Mouse (Mus musculus): ENCODE results near the gene 4930402H24Rik. TPM values are rescaled to one million over a fixed set of nuclear protein-coding genes. Genes with fewer than 3 reads are reported as not detected.

4930402H24Rik gene
- total RNA-seq, 2 experiments from 2014 or later, result 80.1 to 86.3 TPM

GRCm38 (mm10) chr2:130728906-130729585 lies 177.2 kb downstream of the 4930402H24Rik start:
- peak; percentile 24 for DNase-seq

GRCm38 (mm10) chr2:130727752-130728151 lies 178.5 kb downstream of the 4930402H24Rik start:
- DNase-seq, result no peak

- no peak for DNase-seq
Measured at GRCm38 (mm10) chr2:130724369-130724768, 181.8 kb downstream of the 4930402H24Rik start.

DNA sequence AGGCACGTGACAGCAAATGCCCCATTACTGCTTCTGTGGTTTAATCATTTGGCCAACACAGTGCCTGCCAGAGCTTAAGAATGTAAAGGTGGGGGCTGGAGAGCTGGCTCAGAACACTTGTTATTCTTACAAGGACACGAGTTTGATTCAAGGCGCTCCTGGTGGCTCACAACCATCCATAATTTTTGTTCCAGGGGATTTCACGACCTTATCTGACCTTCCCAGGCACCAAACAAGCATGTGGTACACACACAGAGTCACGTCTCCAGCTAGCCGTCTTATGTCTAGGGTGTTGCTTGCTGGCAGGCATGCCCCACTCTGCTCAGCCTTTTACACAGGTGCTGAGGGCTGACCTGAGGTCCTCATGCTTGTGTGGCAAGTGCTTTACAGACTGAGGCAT lies 188.3 kb downstream of the 4930402H24Rik start:
- no peak for DNase-seq

GRCm38 (mm10) chr2:130707057-130707456 lies 199.1 kb downstream of the 4930402H24Rik start:
- no peak for DNase-seq

GRCm38 (mm10) chr2:130706602-130707001 lies 199.6 kb downstream of the 4930402H24Rik start:
- no peak for DNase-seq

DNA sequence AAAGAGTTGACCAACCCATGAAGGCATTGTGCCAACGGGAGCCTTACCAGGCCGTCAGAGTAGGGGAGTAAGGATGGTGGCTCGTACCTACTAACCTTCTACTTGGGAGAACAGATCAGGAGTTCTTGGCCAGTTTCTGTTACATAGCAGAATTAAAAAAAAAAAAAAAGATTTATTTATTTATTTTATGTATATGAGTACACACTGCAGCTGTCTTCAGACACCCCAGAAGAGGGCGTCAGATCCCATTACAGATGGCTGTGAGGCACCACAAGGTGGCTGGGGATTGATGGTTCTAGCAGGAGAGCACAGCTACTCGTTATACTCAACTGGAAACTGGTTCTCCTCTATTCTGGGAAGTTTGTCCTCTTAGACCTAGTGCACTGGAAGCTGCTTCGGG lies 201.0 kb downstream of the 4930402H24Rik start:
- DNase-seq, result no peak

GRCm38 (mm10) chr2:130704040-130705001 lies 201.9 kb downstream of the 4930402H24Rik start:
- DNase-seq, result peak; percentile 12

GRCm38 (mm10) chr2:130697821-130698266 lies 208.4 kb downstream of the 4930402H24Rik start:
- DNase-seq, result no peak

DNA sequence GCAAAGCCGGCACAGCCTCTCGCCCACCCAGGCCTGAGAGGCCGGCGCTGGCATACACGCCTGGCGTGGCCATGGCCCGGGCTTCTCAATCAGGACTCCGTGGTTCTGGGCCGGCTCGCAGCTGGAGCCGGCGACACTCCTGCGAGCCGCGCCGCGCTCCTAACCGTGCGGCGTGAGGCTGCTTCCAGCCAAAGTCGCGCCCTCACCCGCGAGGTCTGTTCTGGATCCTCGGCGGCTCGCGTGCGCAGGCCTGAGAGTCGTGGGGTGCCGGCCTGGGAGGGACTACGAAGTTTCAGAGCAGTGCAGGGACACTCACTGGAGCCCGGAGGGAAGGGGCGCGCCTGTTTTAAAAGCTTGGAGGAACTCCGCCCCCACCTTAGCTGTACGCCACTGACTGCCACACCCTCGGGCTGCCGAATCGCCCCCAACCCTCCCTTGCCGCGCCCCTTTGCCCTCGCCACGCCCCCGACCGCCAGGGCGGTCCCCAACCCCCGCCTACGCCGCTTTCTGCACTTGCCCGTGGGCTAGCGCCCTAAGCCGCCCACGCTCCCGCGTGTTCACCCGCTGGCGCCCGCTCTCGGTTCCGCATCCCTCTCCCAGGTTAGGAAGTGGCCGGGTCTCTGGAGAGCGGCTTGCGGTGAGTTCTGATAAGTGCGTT lies 208.9 kb downstream of the 4930402H24Rik start, which contains the start of gene Slc4a11:
TSS of gene Slc4a11 (minus strand) at position 367 of the 658 bp plus-strand sequence.
- DNase-seq, result peak; percentile 62

DNA sequence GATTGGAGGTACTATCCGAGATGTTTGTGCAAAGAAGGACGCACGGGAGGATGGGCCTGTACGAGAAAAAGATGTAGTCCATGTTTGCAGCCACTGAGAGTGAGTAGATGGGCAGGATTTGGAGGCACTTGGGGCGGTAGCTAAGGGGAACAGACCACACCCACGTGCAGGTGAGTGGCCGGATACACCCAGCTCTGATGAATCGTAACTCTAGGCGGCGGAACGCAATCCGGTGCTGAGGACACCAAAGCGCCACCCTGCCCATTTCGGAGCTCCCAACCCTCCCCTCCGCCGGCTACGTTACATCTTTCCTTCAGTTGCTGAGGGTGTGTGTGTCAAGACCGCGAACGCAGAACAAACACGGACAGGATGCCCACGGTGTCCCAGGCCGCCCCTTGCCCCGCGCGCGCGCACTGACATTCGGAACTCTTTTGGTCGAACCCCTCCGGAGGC lies 209.5 kb downstream of the 4930402H24Rik start:
- DNase-seq, result no peak

DNA sequence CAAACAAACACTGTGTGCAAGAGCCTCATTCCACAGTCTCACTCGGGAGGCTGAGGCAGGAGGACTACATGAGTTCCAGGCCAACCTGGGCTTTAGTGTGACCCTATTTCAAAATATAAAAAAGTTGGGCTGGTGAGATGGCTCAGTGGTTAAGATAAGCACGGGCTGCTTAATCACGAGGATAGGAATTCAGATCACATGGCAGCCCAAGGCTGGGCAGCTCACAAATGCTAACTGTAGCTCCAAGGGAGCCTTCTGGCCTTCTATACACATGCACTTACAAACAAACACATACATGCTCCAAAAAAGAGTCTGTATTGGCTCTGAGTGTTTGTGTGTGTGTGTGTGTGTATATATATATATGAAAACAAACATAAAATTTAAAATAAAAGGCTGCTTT lies 212.6 kb downstream of the 4930402H24Rik start:
- no peak for DNase-seq

GRCm38 (mm10) chr2:130689011-130689410 lies 217.2 kb downstream of the 4930402H24Rik start:
- no peak for DNase-seq

DNA sequence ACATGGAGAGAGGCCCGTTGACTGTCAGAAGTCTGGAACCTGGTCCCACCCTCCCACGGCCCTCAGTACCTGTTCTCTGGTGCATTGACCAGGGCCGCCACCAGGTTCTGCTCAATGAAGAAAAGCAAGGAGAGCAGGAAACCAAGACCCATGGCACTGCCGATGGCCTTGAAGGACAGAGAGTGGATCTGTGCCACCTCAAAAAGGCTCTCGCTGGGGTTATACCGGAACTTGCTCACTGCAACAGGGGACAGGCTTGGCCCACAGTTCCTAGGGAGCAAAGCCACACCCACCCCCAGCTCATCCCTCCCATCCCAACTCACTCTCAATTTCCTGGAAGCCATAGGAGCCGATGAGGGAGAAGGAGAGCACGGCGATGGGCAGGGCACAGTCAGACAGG lies 220.8 kb downstream of the 4930402H24Rik start:
- DNase-seq, result no peak

GRCm38 (mm10) chr2:130681531-130681930 lies 224.7 kb downstream of the 4930402H24Rik start:
- DNase-seq, result no peak

DNA sequence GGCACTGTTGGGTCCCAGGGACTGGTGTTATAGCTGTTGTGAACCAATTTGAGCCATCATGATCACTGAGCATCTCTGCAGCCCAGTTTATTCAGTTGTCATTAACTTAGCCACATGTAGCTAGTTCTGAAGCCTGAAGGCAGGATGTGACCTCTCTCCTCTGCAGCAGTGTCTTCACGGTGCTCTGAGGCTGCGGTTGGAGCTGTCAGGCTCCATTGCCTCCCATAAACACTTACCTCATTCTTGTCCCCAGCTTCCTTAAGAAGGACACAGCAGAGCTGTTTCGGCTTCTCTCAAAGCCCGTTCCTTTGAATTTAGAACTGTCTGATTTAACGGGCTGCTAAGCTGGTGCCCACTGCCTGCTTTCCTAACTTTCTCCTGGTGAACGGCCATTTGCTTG lies 226.3 kb downstream of the 4930402H24Rik start:
- no peak for DNase-seq

GRCm38 (mm10) chr2:130679154-130679553 lies 227.1 kb downstream of the 4930402H24Rik start:
- no peak for DNase-seq

DNA sequence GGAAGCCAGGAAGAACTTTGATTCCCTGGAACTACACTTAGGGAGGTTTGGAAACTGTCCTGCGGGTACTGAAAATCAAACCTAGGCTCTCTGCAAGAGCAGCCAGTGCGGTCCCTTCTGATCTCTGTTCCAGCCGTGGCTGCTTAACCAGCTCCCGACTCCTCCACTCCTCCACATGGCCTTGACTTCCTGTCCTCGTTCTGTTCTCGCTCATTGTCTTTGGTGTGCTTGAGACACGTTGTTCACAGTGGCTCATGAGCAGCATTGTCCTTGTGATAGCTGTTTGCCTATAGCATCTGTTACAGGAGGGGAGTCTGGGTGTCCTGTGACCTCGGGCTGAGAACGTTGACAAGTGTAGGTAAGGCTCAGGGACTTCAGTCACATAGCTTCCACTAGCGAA lies 229.0 kb downstream of the 4930402H24Rik start:
- no peak for DNase-seq

DNA sequence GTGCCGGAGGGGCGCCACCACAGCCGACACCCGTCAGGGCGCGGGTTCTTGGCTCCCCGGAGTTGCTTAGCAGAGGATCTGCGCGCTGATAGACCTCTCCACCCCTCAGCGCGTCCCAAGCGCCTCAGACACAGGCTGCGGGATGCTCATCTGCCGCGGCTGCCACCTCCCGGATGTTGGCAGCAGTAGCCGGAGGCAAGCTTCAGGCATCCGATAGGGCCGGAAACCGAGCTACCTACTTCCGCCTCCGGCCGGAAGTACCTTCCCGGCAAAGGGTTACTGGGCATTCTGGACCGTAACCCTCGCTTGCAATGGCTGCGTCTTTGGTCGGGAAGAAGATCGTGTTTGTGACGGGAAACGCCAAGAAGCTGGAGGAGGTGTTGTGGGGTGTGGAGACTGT lies 238.6 kb downstream of the 4930402H24Rik start, which contains the start of gene Itpa:
TSS of gene Itpa (plus strand) at position 52 of the 400 bp plus-strand sequence.
- peak; percentile 85 for DNase-seq

GRCm38 (mm10) chr2:130664102-130664701 lies 242.0 kb downstream of the 4930402H24Rik start, which contains the start of gene Ddrgk1:
TSS of gene Ddrgk1 (minus strand) at chr2:130664659.
- DNase-seq, result peak; percentile 93

DNA sequence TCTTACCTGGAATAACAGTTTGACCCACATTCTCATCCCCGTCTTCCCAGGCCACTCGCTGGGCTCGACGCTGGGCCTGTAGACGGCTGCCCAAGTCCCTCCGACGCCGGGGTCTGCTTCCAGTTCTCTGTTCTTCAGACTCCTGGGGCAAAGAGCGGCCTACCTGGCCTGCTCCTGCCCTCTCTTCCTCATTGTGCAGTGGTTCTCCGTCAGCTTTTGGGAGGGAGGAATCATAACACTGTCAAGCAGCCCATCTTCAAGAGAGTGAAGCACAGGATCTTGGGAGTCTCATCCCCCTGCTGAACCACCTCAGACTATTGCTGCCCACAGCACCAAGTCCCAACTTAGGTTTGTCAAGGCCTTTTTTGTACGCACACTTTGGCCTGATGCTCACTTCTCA lies 242.9 kb downstream of the 4930402H24Rik start:
- DNase-seq, result no peak

DNA sequence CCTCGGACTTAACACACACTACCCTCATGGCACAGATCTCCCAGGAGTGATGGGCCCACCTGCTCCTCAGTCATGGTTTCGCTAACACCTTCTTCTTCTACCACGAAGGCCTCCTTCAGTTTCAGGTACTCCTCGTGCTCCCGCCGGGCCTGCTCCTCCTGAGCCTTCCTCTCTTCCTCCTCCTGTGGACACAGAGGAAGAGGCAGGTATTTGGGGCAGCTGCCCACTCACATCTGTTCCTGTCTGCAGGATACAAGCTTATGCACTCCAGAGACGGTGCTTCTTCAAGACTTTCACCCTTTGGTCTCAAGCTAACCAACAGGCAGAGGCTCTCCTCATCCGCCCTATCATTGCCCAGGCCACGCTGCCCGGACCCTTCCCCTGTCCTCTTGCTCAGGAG lies 247.7 kb downstream of the 4930402H24Rik start:
- no peak for DNase-seq

All from heart, postnatal 4 days (tissue).